Mouse (Mus musculus): ENCODE results near the gene Nkapd1. TPM values are rescaled to one million over a fixed set of nuclear protein-coding genes. Genes with fewer than 3 reads are reported as not detected.

Gene Nkapd1
- polyA plus RNA-seq, 1 experiment from 2014 or later = 25.4 TPM

DNA sequence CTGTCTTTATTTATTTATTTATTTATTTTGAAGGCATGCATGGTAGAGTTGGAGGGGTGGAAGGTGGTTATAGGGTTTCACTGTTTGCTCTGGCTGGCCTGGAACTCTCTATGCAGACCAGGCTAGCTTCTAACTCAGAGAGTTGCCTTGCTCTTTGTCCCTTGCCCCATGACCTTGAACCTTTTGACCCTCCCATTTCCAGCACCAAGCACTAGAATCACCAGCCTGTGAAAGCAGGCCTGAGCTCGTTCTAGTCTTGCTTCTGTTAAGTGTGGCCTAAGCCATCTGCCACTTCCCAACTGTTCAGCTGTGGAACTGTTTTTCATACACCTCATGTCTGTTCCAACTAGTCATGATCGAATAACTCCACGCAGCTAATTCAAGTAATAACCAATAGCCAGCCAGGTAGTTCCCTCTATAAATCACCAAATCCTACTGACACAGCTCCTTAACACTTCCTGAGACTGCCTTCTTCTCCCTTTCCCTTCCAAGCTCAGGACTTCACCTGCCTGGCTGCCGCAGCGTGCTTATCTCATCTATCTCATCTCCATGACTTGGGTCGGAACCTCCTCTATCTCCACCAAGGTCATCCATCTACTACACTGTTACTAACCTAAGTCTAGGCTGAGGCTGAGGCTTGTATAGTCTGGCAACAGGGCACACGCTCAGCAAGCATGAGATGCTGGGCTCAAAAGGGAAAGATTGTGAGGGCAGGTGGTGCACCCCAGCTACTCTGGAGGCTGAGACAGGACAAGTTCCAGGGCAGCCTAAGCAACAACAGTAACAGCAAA lies 15.0 kb downstream of the Nkapd1 start:
- no peak for TF ChIP-seq CTCF (IDR thresholded peaks at IDR 0.05)
- no peaks in the 10 kb centered on the region for H3K27me3 ChIP-seq
- DNase-seq (ENCODE audit: low read depth, low spot score) = no peak
- no peak for ATAC-seq
- in situ Hi-C loops (cut with MboI; ENCODE audit: low pct_unique_long_range_greater_than_20kb) = no loop called here
- ChIA-PET POLR2A (interaction anchor here (1.3 kb wide), 1 partner anchor 14 kb away, joined by 6 read pairs; the partner anchor contains the start of genes Nkapd1 and Pih1d2), CTCF (interaction anchor here (1.4 to 3.0 kb wide), 4 partner anchors 8 to 74 kb away, joined by 3 to 11 read pairs (median 7); partner anchors contain the start of gene Pts)

DNA sequence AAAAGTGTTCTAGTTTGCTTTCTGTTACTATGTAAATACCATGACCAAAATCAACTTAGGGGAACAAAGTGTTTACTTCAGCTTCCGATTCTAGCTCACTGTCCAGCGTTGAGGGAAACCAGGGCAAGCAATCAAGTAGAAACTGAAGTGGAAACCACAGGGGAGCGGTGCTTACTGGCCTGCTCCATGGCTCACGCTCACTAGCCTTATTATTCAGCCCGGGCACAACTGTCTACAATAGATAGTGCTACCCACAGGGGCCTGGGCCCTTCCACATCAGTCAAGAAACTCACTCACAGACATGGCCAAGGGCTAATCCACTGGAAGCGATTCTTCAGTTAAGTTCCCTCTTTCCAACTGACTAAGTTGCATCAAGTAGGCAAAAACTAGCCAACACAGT lies 15.7 kb downstream of the Nkapd1 start:
- DNase-seq (ENCODE audit: low read depth, low spot score) = no peak
- ChIA-PET POLR2A (no interaction called here), CTCF (interaction anchor here (1.4 to 3.0 kb wide), 4 partner anchors 7 to 74 kb away, joined by 3 to 11 read pairs (median 7); partner anchors contain the start of gene Pts)
- ATAC-seq = no peak
- TF ChIP-seq CTCF (IDR thresholded peaks at IDR 0.05) = no peak
- in situ Hi-C loops (cut with MboI; ENCODE audit: low pct_unique_long_range_greater_than_20kb) = no loop called here
- H3K27me3 ChIP-seq = no peaks in the 10 kb centered on the region

DNA sequence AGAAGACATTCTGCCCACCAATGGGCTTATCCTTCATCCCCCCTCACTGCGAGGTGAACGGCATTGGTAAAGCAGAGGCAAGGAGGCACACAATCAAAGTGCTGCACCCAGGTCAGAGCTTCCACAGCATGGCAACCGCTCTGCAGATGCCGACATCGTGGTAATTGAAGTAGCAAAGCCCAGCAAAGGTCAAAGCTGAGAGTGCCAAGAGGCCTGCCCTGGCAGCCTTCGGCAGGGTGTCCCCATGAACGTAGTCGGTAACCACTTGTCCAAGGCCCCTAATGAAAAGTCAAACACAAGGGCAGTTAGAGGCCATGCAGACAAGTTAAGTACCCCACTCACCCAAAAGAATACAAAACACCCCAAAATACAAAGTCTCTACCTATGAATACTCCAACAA lies 20.3 kb downstream of the Nkapd1 start:
- CTCF ChIA-PET = interaction anchor here (0.9 to 1.5 kb wide), 2 partner anchors 24 to 68 kb away, joined by 4 to 5 read pairs; partner anchors contain the start of gene Pts
- no peaks in the 10 kb centered on the region for H3K27me3 ChIP-seq
- DNase-seq (ENCODE audit: low read depth, low spot score) = no peak
- ATAC-seq = no peak
- POLR2A ChIA-PET = no interaction called here
- TF ChIP-seq CTCF (IDR thresholded peaks at IDR 0.05) = no peak
- in situ Hi-C loops (cut with MboI; ENCODE audit: low pct_unique_long_range_greater_than_20kb) = loop anchor here (5.0 kb wide), 2 partner anchors 60 to 140 kb away; no protein-coding TSS in a partner anchor

DNA sequence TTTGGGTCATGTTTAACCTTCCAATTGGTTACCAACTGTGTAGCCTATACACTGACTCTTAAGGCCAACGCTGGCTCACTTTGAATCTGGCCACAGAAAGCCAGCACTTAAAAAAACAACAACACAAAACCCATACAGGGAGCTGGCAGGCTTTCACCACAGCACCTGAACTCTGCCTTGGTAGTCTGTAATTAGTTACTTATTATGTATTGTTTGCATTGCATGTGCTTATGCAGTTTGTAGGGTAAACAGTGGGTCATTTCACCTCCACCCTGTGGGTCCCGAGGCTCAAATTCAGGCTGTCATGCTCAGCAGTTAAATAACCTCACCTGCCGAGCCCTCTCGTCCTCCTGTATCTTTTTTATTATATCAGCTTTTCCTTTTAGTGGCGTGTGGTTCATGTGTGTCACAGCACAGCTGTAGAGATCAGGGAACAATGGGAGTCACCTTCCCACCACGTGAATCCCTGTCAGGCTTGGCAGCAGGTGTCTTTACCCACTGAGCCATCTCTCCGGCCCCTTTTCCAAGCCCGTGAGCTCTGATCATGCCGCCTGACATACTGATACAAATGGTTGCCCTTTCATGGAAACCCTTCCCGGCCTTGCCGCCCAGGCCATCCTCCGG lies 22.4 kb downstream of the Nkapd1 start:
- ChIA-PET CTCF (interaction anchor here (0.8 to 3.9 kb wide), 8 partner anchors 8 to 151 kb away, joined by 3 to 15 read pairs (median 7); partner anchors contain the start of genes Pts, Sdhd and Timm8b), POLR2A (no interaction called here)
- TF ChIP-seq CTCF (IDR thresholded peaks at IDR 0.05) = no peak
- H3K27me3 ChIP-seq = no peaks in the 10 kb centered on the region
- in situ Hi-C loops (cut with MboI; ENCODE audit: low pct_unique_long_range_greater_than_20kb) = loop anchor here (5.0 kb wide), 2 partner anchors 58 to 138 kb away; no protein-coding TSS in a partner anchor
- DNase-seq (ENCODE audit: low read depth, low spot score) (no peak), ATAC-seq (no peak)

DNA sequence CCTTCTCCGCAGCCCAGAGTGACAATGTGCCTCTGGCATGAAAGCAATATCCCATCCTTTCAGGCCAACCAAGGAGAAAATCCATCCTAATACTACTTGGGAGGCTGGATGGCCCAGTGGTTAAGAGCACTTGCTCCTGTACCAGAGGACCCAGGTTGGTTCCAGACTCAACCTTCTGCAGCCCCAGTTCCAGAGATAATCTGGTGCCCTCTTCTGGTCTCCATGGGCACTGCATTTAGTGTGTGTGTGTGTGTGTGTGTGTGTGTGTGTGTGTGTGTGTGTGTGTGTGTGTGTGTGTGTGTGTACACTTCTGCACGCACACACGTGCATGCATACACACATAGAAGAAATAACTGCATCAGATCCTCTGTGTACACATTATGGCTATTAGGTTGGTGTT lies 23.7 kb downstream of the Nkapd1 start:
- no peaks in the 10 kb centered on the region for H3K27me3 ChIP-seq
- in situ Hi-C loops (cut with MboI; ENCODE audit: low pct_unique_long_range_greater_than_20kb) = no loop called here

DNA sequence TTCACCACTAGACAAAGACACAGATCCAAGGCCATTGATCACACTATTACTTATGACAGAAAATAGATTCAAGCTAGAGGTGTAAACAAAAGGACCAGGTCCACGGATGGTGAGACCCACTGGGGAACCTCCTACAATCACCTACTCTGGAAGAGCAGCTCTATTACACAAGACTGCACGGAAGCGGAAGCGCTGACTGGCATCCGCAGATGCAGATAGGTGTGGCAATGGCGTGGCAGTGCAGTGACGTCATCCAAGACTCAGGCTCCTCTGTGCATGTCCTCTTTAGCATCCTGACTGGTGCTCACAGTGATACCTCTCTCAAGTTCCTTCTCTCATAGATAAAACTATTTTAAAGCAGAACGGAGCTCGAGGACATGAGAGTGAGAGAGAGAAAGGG lies 24.3 kb downstream of the Nkapd1 start:
- TF ChIP-seq CTCF (IDR thresholded peaks at IDR 0.05) = no peak
- in situ Hi-C loops (cut with MboI; ENCODE audit: low pct_unique_long_range_greater_than_20kb) = no loop called here
- POLR2A ChIA-PET = interaction anchor here (0.7 to 1.2 kb wide), 2 partner anchors 64 to 1346 kb away, joined by 4 to 9 read pairs; partner anchors contain the start of gene Pts
- DNase-seq (ENCODE audit: low read depth, low spot score) (no peak), ATAC-seq (no peak)
- no peaks in the 10 kb centered on the region for H3K27me3 ChIP-seq
- CTCF ChIA-PET = interaction anchor here (0.8 to 3.9 kb wide), 3 partner anchors 9 to 65 kb away, joined by 4 to 13 read pairs (median 7); partner anchors contain the start of gene Pts

More for the DNA sequence above, 23.7 kb downstream of the Nkapd1 start:
- DNase-seq (ENCODE audit: low read depth, low spot score) (no peak), ATAC-seq (no peak)
- POLR2A ChIA-PET = interaction anchor here (1.2 kb wide), 1 partner anchor 65 kb away, joined by 4 read pairs; the partner anchor contains the start of gene Pts
- peak; percentile 83 for TF ChIP-seq CTCF (IDR thresholded peaks at IDR 0.05)
- CTCF ChIA-PET = interaction anchor here (0.8 to 3.9 kb wide), 8 partner anchors 8 to 141 kb away, joined by 3 to 15 read pairs (median 8); partner anchors contain the start of genes Pts, Sdhd and Timm8b

DNA sequence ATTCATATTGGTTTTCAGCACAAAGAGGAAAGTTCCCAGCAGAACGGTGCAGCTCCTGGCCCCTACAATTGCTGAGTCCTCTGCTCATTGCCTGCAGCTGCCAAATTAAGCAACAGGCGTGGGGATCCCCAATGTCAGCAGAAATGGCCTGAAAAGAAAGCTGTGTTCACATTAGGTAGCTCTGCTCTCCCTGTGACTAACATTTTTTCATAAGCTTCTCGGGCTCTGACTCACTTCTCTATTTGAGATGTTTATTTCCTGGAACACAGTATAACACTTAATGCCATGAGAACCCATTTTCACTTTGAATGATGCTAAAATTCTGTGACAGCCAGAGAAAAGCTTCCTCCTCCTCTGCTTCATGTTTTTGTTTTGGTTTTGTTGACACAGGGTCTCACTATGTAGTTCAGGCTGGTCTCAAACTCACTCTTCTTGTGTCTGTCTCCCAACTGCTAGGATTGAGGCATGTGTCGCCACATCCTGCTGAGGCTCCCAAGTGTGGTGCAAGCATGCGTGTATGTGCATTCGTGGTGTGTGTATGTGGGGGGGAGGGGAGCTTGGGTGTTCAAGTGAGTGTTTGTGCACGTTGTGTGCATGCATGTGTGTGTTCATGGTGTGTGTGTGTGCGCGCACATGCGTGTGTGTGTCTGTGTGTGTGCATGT lies 26.3 kb downstream of the Nkapd1 start:
- H3K27me3 ChIP-seq = no peaks in the 10 kb centered on the region
- in situ Hi-C loops (cut with MboI; ENCODE audit: low pct_unique_long_range_greater_than_20kb) = no loop called here
- DNase-seq (ENCODE audit: low read depth, low spot score) (peak; percentile 75), ATAC-seq (peak; percentile 86)
- ChIA-PET CTCF (no interaction called here), POLR2A (interaction anchor here (0.8 to 1.2 kb wide), 3 partner anchors 12 to 63 kb away, joined by 3 read pairs; partner anchors contain the start of genes Pts, Sdhd and Timm8b)
- TF ChIP-seq CTCF (IDR thresholded peaks at IDR 0.05) = no peak

DNA sequence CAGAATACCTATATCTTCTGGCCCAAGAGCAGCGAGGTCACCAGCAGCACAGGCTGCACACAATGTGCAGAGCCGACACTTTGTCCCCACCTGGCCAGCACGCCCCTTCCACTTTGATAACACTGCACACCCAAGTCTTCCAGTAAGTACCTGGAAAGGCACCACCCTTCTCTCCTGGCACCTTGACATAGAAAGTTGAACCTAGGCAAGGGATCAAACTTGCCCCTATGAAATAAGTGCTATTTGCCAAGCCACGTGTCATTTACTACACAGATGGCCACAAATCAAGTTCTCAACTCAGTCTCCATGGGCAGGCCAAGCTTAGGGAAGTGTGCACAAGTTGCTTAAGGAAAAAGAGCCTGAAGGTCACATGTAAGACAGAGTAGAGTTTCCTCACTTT lies 30.3 kb downstream of the Nkapd1 start:
- no peak for TF ChIP-seq CTCF (IDR thresholded peaks at IDR 0.05)
- CTCF ChIA-PET = interaction anchor here (2.8 kb wide), 1 partner anchor 8 kb away, joined by 15 read pairs; no protein-coding TSS in a partner anchor
- ATAC-seq (no peak), DNase-seq (ENCODE audit: low read depth, low spot score) (no peak)
- H3K27me3 ChIP-seq = no peaks in the 10 kb centered on the region
- POLR2A ChIA-PET = no interaction called here
- in situ Hi-C loops (cut with MboI; ENCODE audit: low pct_unique_long_range_greater_than_20kb) = no loop called here

DNA sequence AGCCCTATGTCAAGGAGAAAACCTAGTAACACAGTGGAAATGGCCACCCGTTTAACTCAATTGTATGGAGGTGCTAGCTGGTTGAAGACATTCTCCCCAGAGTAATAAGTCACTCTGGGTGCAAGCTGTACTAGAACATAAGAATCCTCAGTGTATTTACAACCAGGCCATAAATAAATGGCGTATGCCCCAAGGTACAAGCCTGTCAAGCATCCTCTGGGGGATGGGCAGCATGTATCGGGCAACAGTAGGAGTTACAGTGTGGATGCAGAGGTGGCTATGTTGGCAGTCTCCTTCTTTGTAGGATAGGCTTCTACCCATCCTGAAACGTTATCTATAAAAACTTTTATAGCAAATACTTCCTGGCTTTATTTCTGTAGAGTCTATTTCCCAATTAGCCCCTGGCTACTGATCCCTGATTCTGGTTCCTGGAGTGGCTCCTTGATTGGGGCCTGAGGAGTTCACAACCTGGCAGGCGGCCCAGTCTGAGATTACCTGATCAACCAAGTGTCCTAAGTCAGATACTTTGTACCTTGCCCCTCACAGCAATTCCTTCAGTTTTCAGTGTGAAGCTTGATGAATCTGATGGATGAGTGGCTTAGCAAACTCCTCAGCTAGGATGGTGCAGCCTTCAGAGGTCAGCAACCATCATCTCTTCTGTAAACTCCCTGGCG lies 32.0 kb downstream of the Nkapd1 start:
- DNase-seq (ENCODE audit: low read depth, low spot score) (no peak), ATAC-seq (no peak)
- CTCF ChIA-PET = interaction anchor here (1.3 to 2.8 kb wide), 2 partner anchors 9 to 10 kb away, joined by 4 to 15 read pairs; no protein-coding TSS in a partner anchor
- no peaks in the 10 kb centered on the region for H3K27me3 ChIP-seq
- POLR2A ChIA-PET = no interaction called here
- TF ChIP-seq CTCF (IDR thresholded peaks at IDR 0.05) = no peak
- in situ Hi-C loops (cut with MboI; ENCODE audit: low pct_unique_long_range_greater_than_20kb) = no loop called here
